Mouse (Mus musculus) ES-Bruce4 (cell line): ENCODE results near the gene Cyp4x1.

ENCODE experiments used
- EP300 ChIP-seq: IDR thresholded peaks from 2 replicates; pipeline ENCODE4 v1.6.1; 2011; ENCODE audit warnings: low read depth, low read length; ENCODE audit not compliant: insufficient read depth
- POLR2A ChIP-seq: IDR thresholded peaks from one replicate; pipeline ENCODE4 v1.8.1; 2011; ENCODE audit warnings: low read length; ENCODE audit not compliant: insufficient read depth

DNA sequence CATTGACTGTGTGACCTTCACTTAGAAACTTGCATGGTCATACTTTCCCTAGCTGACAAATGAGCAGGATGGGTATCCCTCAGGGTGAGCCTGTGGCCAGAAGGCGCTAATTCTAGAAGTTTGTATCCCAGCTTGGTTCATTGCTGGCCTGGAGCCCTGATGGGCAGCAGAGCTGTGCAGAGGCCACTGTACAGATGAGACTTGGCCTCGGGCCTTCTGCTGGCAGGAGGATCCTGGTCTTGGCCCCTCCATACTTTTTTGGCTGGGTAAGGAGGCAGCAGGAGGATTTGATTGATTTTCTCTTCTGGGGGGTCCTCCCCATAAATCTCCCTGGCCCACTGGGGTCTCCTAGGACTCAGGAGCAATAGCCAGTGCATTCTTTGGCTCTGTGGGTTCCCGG, 51.0 kb downstream of the Cyp4x1 start:
- TF ChIP-seq POLR2A: no peak
- no peak for TF ChIP-seq EP300
